Mouse (Mus musculus) kidney, postnatal 0 days (tissue): ENCODE data around the gene Adcy1. TPM values are rescaled to one million over a fixed set of nuclear protein-coding genes. Genes with fewer than 3 reads are reported as not detected.

Source experiments
- ATAC-seq: fragments of 200-750 bp; cut with Nextera tagmentation; replicated peaks from 2 replicates; pipeline ENCODE4 v1.8.0; 2017; ENCODE audit warnings: low read depth, moderate number of reproducible peaks, moderate TSS enrichment, moderate library complexity; ENCODE audit not compliant: low FRiP score
- DNase-seq: peaks from one replicate; pipeline ENCODE4 v3.0.0-alpha.2; 2016; ENCODE audit warnings: low spot score
- H3K27ac ChIP-seq: fragments of 300-500 bp; sonication (generic); 2 replicates; pipeline ENCODE4 v1.5.1; 2014; ENCODE audit warnings: mild to moderate bottlenecking
- H3K27me3 ChIP-seq: fragments of 300-500 bp; sonication (generic); 2 replicates; pipeline ENCODE4 v1.6.1; 2014; ENCODE audit warnings: low read length, mixed read lengths; ENCODE audit not compliant: insufficient read depth
- H3K36me3 ChIP-seq: fragments of 300-500 bp; sonication (generic); 2 replicates; pipeline ENCODE4 v1.6.1; 2014; ENCODE audit warnings: low read length, mixed read lengths; ENCODE audit not compliant: insufficient read depth
- H3K4me1 ChIP-seq: fragments of 300-500 bp; sonication (generic); replicated peaks from 2 replicates; pipeline ENCODE4 v1.6.1; 2014; ENCODE audit warnings: antibody characterized with exemption, low read length, mixed read lengths; ENCODE audit not compliant: insufficient read depth
- H3K4me2 ChIP-seq: fragments of 300-500 bp; sonication (generic); 2 replicates; pipeline ENCODE4 v1.6.1; 2014; ENCODE audit warnings: mild to moderate bottlenecking, low read length, moderate library complexity, mixed read lengths
- H3K4me3 ChIP-seq: fragments of 300-500 bp; sonication (generic); replicated peaks from 2 replicates; pipeline ENCODE4 v1.5.1; 2014; ENCODE audit warnings: low read depth, low read length
- H3K9ac ChIP-seq: fragments of 300-500 bp; sonication (generic); 2 replicates; pipeline ENCODE4 v1.6.1; 2014; ENCODE audit warnings: low read depth, low read length
- H3K9me3 ChIP-seq: fragments of 300-500 bp; sonication (generic); replicated peaks from 2 replicates; pipeline ENCODE4 v1.6.1; 2016; ENCODE audit warnings: low read length, inconsistent platforms, mixed read lengths
- CTCF ChIP-seq: IDR thresholded peaks from 2 replicates; pipeline ENCODE4 v1.5.1; 2016; ENCODE audit warnings: antibody characterized with exemption, low read depth, mild to moderate bottlenecking, moderate library complexity
- WGBS: fragments of 180-500 bp; shearing (Covaris S2); extraction: QIAGEN DNeasy Blood & Tissue Kit; methylation state at CpG from one replicate; pipeline ENCODE4 v1.1.7; 2014; 5-methylcytosine and 5-hydroxymethylcytosine counted together
- polyA plus RNA-seq: library from polyadenylated mRNA; unstranded; fragments of >200 nt; fragmentation: Nextera tagmentation; extraction: Ambion mirVana; gene quantifications from 2 replicates; pipeline ENCODE4 v1.2.1, GENCODE M21; 2015

Gene Adcy1
- polyA plus RNA-seq, 1 experiment from 2014 or later: 1.8 TPM

- Histone ChIP-seq H3K27me3 (no peaks in the 10 kb centered on the region), H3K4me2 (no peak overlapping the region), H3K9ac (no peak overlapping the region), H3K4me1 (no peaks in the 10 kb centered on the region), H3K36me3 (no peaks in the 10 kb centered on the region), H3K9me3 (no peaks in the 10 kb centered on the region), H3K27ac (no peak overlapping the region), H3K4me3 (no peak overlapping the region)
- ATAC-seq (no peak), DNase-seq (no peak)
- no peak for TF ChIP-seq CTCF
- WGBS: 85% methylated on average over 2 of the region's 2 CpGs
Measured at GRCm38 (mm10) chr11:7116647-7117046, 53.4 kb downstream of the Adcy1 start.

GRCm38 (mm10) chr11:7129319-7130051 lies 66.2 kb downstream of the Adcy1 start:
- no peak overlapping the region for H3K4me2 ChIP-seq
- peak; percentile 50 for DNase-seq

GRCm38 (mm10) chr11:7132736-7133387 lies 69.6 kb downstream of the Adcy1 start:
- Histone ChIP-seq H3K4me1 (no peaks in the 10 kb centered on the region), H3K9ac (no peak overlapping the region), H3K36me3 (no peaks in the 10 kb centered on the region), H3K27ac (no peak overlapping the region), H3K27me3 (no peaks in the 10 kb centered on the region), H3K4me3 (no peak overlapping the region), H3K9me3 (no peaks in the 10 kb centered on the region), H3K4me2 (no peak overlapping the region)
- 91% methylated on average over 7 of the region's 7 CpGs for WGBS
- no peak for TF ChIP-seq CTCF
- DNase-seq (no peak), ATAC-seq (no peak)

More at GRCm38 (mm10) chr11:7129319-7130051, 66.2 kb downstream of the Adcy1 start:
- Histone ChIP-seq H3K9ac (no peak overlapping the region), H3K4me3 (no peak overlapping the region), H3K27me3 (no peaks in the 10 kb centered on the region), H3K36me3 (no peaks in the 10 kb centered on the region), H3K27ac (no peak overlapping the region), H3K9me3 (no peaks in the 10 kb centered on the region), H3K4me1 (no peaks in the 10 kb centered on the region)
- TF ChIP-seq CTCF: no peak
- 61% methylated on average over 8 of the region's 8 CpGs for WGBS
- ATAC-seq: no peak

GRCm38 (mm10) chr11:7133736-7134135 lies 70.4 kb downstream of the Adcy1 start:
- Histone ChIP-seq H3K4me1 (no peaks in the 10 kb centered on the region), H3K9ac (no peak overlapping the region), H3K4me3 (no peak overlapping the region), H3K9me3 (no peaks in the 10 kb centered on the region), H3K27me3 (no peaks in the 10 kb centered on the region), H3K4me2 (no peak overlapping the region), H3K36me3 (no peaks in the 10 kb centered on the region), H3K27ac (no peak overlapping the region)
- WGBS: 80% methylated on average over 5 of the region's 5 CpGs
- no peak for TF ChIP-seq CTCF
- no peak for DNase-seq
- no peak for ATAC-seq

GRCm38 (mm10) chr11:7134319-7134718 lies 71.0 kb downstream of the Adcy1 start:
- H3K9me3 ChIP-seq: no peaks in the 10 kb centered on the region
- no peak for TF ChIP-seq CTCF
- no peaks in the 10 kb centered on the region for H3K4me1 ChIP-seq
- no peaks in the 10 kb centered on the region for H3K27me3 ChIP-seq
- DNase-seq (no peak), ATAC-seq (no peak)
- 70% methylated on average over 5 of the region's 5 CpGs for WGBS
- no peak overlapping the region for H3K4me3 ChIP-seq
- H3K27ac ChIP-seq: no peak overlapping the region
- no peaks in the 10 kb centered on the region for H3K36me3 ChIP-seq
- no peak overlapping the region for H3K9ac ChIP-seq
- no peak overlapping the region for H3K4me2 ChIP-seq

GRCm38 (mm10) chr11:7135301-7135700 lies 72.0 kb downstream of the Adcy1 start:
- ATAC-seq (no peak), DNase-seq (no peak)
- H3K27me3 ChIP-seq: no peaks in the 10 kb centered on the region
- no peak overlapping the region for H3K4me2 ChIP-seq
- no peak overlapping the region for H3K9ac ChIP-seq
- no peaks in the 10 kb centered on the region for H3K4me1 ChIP-seq
- WGBS: 67% methylated on average over 6 of the region's 6 CpGs
- no peak overlapping the region for H3K4me3 ChIP-seq
- no peak overlapping the region for H3K27ac ChIP-seq
- H3K9me3 ChIP-seq: no peaks in the 10 kb centered on the region
- no peaks in the 10 kb centered on the region for H3K36me3 ChIP-seq
- TF ChIP-seq CTCF: no peak
